Mouse (Mus musculus): ENCODE measurements at regions not wholly inside any gene's neighbourhood (a gene's known extent, or its start where the extent isn't known, plus 50 kb on each side); places are given as distances from the start of the nearest gene placed in this dataset.
A peak's percentile ranks its signal among the peaks of the same experiment; 100 is the strongest.

DNA sequence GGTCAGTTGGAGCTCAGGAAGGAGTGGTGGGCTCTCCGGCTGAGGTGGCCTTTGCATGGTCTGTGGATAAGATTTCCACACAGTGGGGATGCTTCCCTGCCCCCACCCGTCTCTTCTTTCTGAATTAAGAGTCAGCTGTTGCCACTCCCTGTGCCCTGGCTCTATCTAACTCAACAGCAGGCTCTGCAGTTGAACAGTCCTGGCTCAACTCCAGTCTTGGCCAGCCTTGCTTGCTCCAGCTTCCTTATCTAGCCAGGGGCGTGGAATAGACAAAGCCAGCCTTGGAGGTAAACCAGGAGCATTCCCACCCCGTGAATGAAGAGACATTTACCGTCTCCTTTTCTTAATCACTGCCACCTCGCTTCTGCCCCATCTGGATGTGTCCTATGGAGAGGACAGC, 89.7 kb downstream of the Mn1 start:
- Histone ChIP-seq H3K27ac (0 out of 2 replicates have a peak overlapping the region, but pooled peaks have one; percentile 22), H3K9ac (no peak overlapping the region), H3K9me3 (no peaks in the 10 kb centered on the region), H3K4me1 (peaks cover 30% of the 10 kb centered on the region), H3K4me2 (no peak overlapping the region), H3K36me3 (no peaks in the 10 kb centered on the region), H3K4me3 (no peak overlapping the region), H3K27me3 (peaks cover 15% of the 10 kb centered on the region; the same call in 1 of the 2 replicates)
- no peak for ATAC-seq (ENCODE audit: insufficient number of reproducible peaks, low FRiP score, low TSS enrichment, low read depth)
- 71% methylated on average over 6 of the region's 6 CpGs for WGBS

DNA sequence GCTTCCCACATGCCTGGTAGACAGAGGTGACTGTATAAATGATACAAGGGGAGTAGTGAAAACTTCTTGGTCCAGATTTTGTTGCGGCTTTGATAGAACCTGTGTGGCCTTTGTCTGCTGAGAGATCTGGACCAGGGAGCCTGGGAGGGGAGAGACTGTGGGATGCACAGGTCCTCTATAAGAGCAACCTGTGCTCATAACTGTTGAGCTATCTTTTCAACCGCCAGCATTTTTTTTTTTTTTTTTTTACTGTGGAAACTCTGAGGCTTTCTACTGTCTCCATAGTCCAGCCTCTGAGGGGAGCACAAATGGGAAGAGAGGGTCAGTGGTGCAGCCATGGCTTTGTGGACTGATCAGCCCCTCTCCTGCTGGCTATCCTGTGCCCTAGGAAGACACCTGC, 90.2 kb downstream of the Mn1 start:
- no peak overlapping the region for H3K9ac ChIP-seq
- H3K36me3 ChIP-seq, result no peaks in the 10 kb centered on the region
- no peak for ATAC-seq (ENCODE audit: insufficient number of reproducible peaks, low FRiP score, low TSS enrichment, low read depth)
- no peak overlapping the region for H3K4me3 ChIP-seq
- H3K4me2 ChIP-seq, result no peak overlapping the region
- 86% methylated on average over 2 of the region's 2 CpGs for WGBS
- H3K4me1 ChIP-seq, result peaks cover 35% of the 10 kb centered on the region
- H3K27me3 ChIP-seq, result peaks cover 15% of the 10 kb centered on the region; the same call in 1 of the 2 replicates
- H3K9me3 ChIP-seq, result no peaks in the 10 kb centered on the region
- H3K27ac ChIP-seq, result no peak overlapping the region

DNA sequence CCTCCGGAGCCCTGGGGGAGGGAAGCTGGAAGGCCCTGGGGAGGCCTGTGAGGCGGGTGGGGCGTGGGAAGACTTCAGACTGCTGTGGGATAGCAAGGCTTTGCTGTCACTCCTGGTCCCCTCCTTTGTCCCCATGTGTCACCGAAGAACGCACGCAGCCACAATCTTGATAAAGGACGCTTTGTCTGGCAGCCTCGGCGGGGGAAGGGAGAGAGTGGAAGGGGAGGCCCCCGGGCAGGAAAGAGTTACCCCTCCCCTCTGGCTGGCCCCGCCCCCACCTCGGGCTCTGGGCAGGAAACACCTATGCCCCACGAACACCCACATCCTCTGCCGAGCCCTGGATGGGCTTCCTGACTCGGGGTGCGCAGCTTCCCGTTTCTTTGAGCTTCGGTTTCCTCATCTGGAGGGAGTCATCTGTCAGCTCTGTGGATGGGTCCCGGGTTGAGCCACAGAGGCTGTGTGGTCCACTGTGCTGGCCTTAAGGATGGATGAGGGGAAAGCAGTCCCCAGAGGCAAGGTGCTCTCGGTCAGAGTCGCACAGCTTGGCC, 91.9 kb downstream of the Mn1 start:
- no peak for ATAC-seq (ENCODE audit: insufficient number of reproducible peaks, low FRiP score, low TSS enrichment, low read depth)
- H3K4me3 ChIP-seq, result peak overlapping the region; percentile 29
- peak overlapping the region; percentile 48 for H3K4me2 ChIP-seq
- H3K27ac ChIP-seq, result peak overlapping the region; percentile 47
- peaks cover 39% of the 10 kb centered on the region for H3K4me1 ChIP-seq
- WGBS, result 4% methylated on average over 21 of the region's 21 CpGs
- no peaks in the 10 kb centered on the region for H3K36me3 ChIP-seq
- peaks cover 15% of the 10 kb centered on the region; the same call in 1 of the 2 replicates for H3K27me3 ChIP-seq
- H3K9ac ChIP-seq, result no peak overlapping the region
- no peaks in the 10 kb centered on the region for H3K9me3 ChIP-seq

DNA sequence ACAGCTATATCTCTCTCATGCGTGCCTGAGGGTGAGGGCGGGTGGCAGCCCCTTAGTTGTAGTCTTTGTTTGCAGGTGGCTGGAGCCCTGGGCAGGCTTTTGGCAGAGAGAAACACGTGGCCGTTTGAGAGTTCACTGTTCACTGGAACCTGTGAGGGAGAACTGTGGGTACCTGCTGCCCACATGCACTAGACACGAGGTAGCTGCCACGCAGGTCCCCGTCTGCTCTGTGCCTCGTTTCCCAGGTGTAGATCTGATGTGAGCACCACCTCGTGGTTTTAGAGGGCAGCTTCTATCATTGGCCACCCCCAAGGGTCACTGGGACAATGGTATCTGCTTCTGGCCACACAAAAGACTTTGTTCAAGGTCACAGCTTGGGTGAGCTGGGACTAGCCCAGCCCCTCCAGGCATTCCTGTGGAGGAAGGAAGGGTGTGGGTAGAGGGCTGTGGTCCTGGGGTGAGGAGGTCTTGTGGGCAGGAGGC, 92.5 kb downstream of the Mn1 start:
- Histone ChIP-seq H3K27ac (peak overlapping the region; percentile 47), H3K4me3 (peak overlapping the region; percentile 29), H3K4me1 (peaks cover 42% of the 10 kb centered on the region), H3K36me3 (no peaks in the 10 kb centered on the region), H3K9me3 (no peaks in the 10 kb centered on the region), H3K4me2 (peak overlapping the region; percentile 48), H3K9ac (no peak overlapping the region), H3K27me3 (peaks cover 15% of the 10 kb centered on the region; the same call in 1 of the 2 replicates)
- ATAC-seq (ENCODE audit: insufficient number of reproducible peaks, low FRiP score, low TSS enrichment, low read depth), result no peak
- WGBS, result 11% methylated on average over 9 of the region's 9 CpGs

DNA sequence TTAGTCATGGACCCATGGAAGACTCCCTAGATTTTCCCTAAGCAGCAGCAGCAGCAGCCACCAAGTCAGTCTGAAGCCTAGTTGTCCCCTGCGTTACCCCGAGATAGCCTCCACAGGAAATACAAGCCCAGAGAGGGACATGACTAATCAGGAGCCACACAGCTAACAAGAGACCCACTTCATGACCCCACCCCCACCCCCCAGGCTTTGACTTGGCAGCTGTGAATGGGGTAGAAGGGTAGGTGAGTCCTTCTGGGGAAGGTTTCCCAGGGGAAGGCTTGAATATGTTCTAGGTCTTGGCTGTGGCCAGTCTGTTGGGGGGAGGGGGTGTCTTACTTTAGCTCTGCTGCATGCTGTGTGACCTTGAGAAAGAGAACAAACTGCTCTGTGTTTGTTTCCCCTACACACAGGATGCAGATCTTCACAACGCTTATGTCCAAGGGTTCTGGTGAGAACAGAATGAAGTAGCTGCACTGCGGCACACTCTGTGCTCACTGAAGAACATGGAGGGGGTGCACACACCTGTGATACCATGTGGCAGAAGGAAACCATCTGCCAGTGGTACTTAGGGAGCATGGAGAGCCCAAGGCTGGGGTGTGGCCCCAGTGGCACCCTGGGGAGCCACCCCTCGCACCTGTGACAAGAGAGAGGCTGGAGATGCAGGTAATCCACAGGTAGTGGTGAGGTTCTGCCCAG, 93.2 kb downstream of the Mn1 start:
- no peak for ATAC-seq (ENCODE audit: insufficient number of reproducible peaks, low FRiP score, low TSS enrichment, low read depth)
- WGBS, result 71% methylated on average over 5 of the region's 5 CpGs
- no peak overlapping the region for H3K9ac ChIP-seq

DNA sequence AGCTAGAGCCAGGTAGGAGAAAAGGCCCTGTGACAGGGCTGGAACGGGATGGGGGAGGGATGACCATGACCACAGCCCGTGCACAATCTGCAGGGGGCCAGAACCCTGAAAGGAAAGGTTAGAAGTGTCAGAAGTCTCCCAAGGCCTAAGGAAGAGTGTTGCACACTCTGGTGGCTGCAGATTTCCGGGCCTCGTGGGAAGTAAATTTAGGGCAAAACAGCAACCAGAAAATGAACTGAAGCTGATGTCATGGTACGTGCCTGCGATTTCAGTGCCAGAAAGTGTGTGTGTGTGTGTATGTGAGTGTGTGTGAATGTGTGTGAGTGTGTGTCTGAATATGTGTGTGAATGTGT, 93.7 kb downstream of the Mn1 start:
- H3K36me3 ChIP-seq, result no peaks in the 10 kb centered on the region
- WGBS, result 64% methylated on average over 6 of the region's 6 CpGs
- peaks cover 41% of the 10 kb centered on the region for H3K4me1 ChIP-seq
- H3K27me3 ChIP-seq, result peaks cover 15% of the 10 kb centered on the region; the same call in 1 of the 2 replicates
- H3K4me2 ChIP-seq, result no peak overlapping the region
- H3K27ac ChIP-seq, result no peak overlapping the region
- H3K4me3 ChIP-seq, result no peak overlapping the region
- no peak overlapping the region for H3K9ac ChIP-seq
- no peaks in the 10 kb centered on the region for H3K9me3 ChIP-seq
- no peak for ATAC-seq (ENCODE audit: insufficient number of reproducible peaks, low FRiP score, low TSS enrichment, low read depth)

More for the DNA sequence above, 93.2 kb downstream of the Mn1 start:
- H3K27ac ChIP-seq, result no peak overlapping the region
- H3K36me3 ChIP-seq, result no peaks in the 10 kb centered on the region
- H3K4me3 ChIP-seq, result no peak overlapping the region
- H3K4me2 ChIP-seq, result no peak overlapping the region
- H3K4me1 ChIP-seq, result peaks cover 42% of the 10 kb centered on the region
- peaks cover 15% of the 10 kb centered on the region; the same call in 1 of the 2 replicates for H3K27me3 ChIP-seq
- no peaks in the 10 kb centered on the region for H3K9me3 ChIP-seq

DNA sequence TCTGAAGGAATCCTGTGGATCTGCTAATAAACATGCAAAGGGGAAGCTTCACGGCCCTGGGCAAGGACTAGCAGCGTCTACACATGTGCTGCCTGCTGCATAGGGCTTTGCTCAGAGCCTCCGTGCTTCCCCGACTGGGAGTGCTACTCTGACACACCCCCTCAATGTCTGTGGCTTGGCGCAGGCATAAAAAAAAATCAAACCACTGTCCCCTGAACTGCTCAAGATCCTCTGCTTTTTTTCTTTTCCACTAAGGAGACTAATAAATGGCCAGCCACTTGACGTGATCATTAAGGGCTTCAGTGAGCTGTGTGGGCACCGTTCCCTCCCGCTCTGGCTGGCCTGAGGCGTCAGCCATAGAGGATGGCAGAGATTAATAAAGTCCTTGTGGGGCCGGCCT, 94.8 kb downstream of the Mn1 start:
- no peak overlapping the region for H3K9ac ChIP-seq
- H3K4me1 ChIP-seq, result peaks cover 31% of the 10 kb centered on the region
- H3K9me3 ChIP-seq, result no peaks in the 10 kb centered on the region
- no peaks in the 10 kb centered on the region for H3K36me3 ChIP-seq
- peaks cover 15% of the 10 kb centered on the region; the same call in 1 of the 2 replicates for H3K27me3 ChIP-seq
- H3K4me2 ChIP-seq, result no peak overlapping the region
- H3K4me3 ChIP-seq, result no peak overlapping the region
- H3K27ac ChIP-seq, result no peak overlapping the region
- ATAC-seq (ENCODE audit: insufficient number of reproducible peaks, low FRiP score, low TSS enrichment, low read depth), result no peak
- WGBS, result 10% methylated on average over 10 of the region's 10 CpGs

DNA sequence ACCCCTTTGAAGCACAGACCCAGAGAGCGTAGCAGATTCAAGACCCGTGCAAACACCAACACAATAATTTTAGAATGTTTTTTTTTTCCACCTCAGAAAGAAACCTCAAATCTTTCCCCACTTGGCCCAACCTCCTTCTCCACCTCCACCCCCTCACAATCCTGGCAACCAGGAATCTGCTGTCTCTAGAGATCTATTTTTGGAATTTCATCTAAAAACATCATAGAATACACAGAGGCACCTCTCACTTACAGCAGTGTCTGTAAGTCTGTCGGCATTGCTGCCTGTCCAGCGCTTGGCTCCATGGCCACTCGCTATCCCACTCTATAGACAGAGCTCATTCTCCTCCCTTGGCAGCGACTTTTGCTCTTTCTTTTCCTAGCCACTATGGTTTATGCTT, 96.8 kb downstream of the Mn1 start:
- H3K4me3 ChIP-seq, result no peak overlapping the region
- 73% methylated on average over 6 of the region's 6 CpGs for WGBS
- H3K9me3 ChIP-seq, result no peaks in the 10 kb centered on the region
- no peak overlapping the region for H3K9ac ChIP-seq
- H3K27ac ChIP-seq, result no peak overlapping the region
- peaks cover 15% of the 10 kb centered on the region; the same call in 1 of the 2 replicates for H3K27me3 ChIP-seq
- H3K36me3 ChIP-seq, result no peaks in the 10 kb centered on the region
- peaks cover 24% of the 10 kb centered on the region for H3K4me1 ChIP-seq
- no peak for ATAC-seq (ENCODE audit: insufficient number of reproducible peaks, low FRiP score, low TSS enrichment, low read depth)
- H3K4me2 ChIP-seq, result no peak overlapping the region

DNA sequence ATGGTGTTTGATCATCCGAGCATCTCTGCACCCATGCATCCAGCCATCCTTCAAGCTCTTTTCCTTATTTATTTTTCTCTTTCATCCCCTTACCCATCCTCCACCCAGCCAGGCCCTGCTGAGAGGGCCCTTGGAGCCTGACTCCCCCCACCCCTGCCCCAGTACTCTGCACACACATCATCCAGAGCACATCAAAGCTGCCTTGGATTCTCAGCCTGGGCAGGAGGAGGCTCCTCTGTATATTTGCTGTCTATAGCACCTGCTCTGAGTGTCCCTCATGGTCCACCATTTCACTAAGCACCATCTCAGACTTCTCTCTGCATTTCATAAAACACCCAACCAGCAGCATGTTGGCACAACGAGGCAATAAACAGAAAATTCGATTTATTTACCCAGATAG, 101.9 kb downstream of the Mn1 start:
- Histone ChIP-seq H3K4me3 (no peak overlapping the region), H3K9me3 (no peaks in the 10 kb centered on the region), H3K36me3 (no peaks in the 10 kb centered on the region), H3K9ac (no peak overlapping the region), H3K27me3 (no peaks in the 10 kb centered on the region), H3K27ac (no peak overlapping the region), H3K4me1 (0 out of 2 replicates have a peak, but pooled peaks cover 14% of the 10 kb centered on the region), H3K4me2 (no peak overlapping the region)
- ATAC-seq (ENCODE audit: insufficient number of reproducible peaks, low FRiP score, low TSS enrichment, low read depth), result no peak
- WGBS, result 55% methylated on average over 3 of the region's 3 CpGs

DNA sequence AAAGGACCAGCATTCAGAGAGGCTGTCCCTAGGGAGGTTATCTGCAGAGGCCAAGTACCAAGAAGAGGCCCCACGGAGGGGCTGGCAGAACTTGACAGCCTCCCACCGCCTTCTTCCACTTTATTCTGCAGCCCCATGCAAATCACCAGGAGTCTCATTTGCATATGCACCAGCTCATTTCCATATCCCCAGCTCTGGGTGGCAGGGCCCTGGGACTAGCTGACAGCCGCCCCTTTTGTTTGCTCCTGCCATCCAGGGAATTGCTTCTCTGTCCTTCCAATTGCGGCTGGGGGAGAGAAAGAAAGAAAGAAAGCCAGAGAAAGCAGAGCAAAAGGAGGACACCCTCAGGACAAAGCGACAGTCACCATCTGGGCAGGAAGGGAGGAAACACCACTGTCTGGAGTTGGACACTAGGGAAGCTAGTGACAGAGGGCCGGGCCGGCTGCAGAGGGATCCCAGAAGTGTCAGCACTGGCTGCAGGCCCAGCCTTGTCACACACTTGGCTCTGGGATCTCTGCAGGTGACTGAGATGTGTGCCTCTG, 102.4 kb downstream of the Mn1 start:
- no peaks in the 10 kb centered on the region for H3K27me3 ChIP-seq
- H3K9ac ChIP-seq, result no peak overlapping the region
- no peak overlapping the region for H3K4me2 ChIP-seq
- ATAC-seq (ENCODE audit: insufficient number of reproducible peaks, low FRiP score, low TSS enrichment, low read depth), result no peak
- no peak overlapping the region for H3K27ac ChIP-seq
- 0 out of 2 replicates have a peak, but pooled peaks cover 11% of the 10 kb centered on the region for H3K4me1 ChIP-seq
- no peaks in the 10 kb centered on the region for H3K36me3 ChIP-seq
- no peak overlapping the region for H3K4me3 ChIP-seq
- H3K9me3 ChIP-seq, result no peaks in the 10 kb centered on the region
- WGBS, result 30% methylated on average over 7 of the region's 7 CpGs

DNA sequence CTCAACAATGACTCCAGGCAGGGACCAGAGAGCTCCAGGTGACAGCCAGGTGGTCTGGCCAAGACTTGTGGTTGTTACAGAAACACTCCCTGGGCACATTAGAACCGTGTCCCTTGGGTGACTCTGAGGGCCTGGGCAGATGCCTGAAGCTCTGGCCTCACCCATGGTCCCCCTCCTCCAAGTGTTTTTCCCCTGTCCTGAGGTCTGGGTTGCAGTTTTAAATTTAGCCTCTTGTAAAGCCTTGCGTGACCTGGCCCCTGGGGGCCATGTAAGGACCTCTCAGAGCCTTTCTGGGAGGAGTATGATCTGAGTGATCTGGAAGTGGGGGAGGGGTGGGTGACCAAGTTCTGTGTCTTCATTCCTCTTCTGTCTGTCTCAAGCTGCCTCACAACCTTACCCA, 104.7 kb downstream of the Mn1 start:
- Histone ChIP-seq H3K4me1 (0 out of 2 replicates have a peak, but pooled peaks cover 11% of the 10 kb centered on the region), H3K36me3 (no peaks in the 10 kb centered on the region), H3K4me2 (no peak overlapping the region), H3K9me3 (no peaks in the 10 kb centered on the region), H3K27me3 (0 out of 2 replicates have a peak, but pooled peaks cover 4% of the 10 kb centered on the region), H3K27ac (no peak overlapping the region), H3K4me3 (no peak overlapping the region), H3K9ac (no peak overlapping the region)
- WGBS, result 52% methylated on average over 2 of the region's 2 CpGs
- ATAC-seq (ENCODE audit: insufficient number of reproducible peaks, low FRiP score, low TSS enrichment, low read depth), result no peak

DNA sequence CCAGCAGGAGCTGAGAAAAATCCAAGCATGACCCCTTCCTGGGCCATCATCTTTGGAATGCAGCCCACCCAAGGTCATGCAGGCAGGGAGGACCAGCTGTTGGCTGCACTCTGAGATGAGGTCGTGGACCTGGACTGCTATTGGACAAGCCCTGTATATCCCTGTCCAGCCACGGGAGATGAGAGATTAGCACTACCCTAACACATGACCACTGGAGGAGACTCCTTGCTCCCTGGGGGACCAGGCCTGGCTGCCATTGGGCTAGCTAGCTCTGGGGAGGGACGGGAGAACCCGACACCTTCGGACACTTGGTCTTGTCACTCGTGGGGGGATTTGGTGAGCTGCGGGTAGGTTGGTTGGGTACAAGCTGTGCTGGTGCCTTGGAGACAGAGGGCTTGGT, 105.4 kb downstream of the Mn1 start:
- peak; percentile 79 for ATAC-seq (ENCODE audit: insufficient number of reproducible peaks, low FRiP score, low TSS enrichment, low read depth)
- Histone ChIP-seq H3K27ac (no peak overlapping the region), H3K9me3 (no peaks in the 10 kb centered on the region), H3K4me3 (no peak overlapping the region), H3K4me1 (0 out of 2 replicates have a peak, but pooled peaks cover 11% of the 10 kb centered on the region), H3K36me3 (no peaks in the 10 kb centered on the region), H3K4me2 (no peak overlapping the region), H3K27me3 (0 out of 2 replicates have a peak, but pooled peaks cover 4% of the 10 kb centered on the region), H3K9ac (no peak overlapping the region)
- 47% methylated on average over 7 of the region's 7 CpGs for WGBS
